Mouse (Mus musculus): Measurements from ENCODE around the gene Mmp14. TPM values are rescaled to one million over a fixed set of nuclear protein-coding genes. Genes with fewer than 3 reads are reported as not detected.

The Mmp14 gene
- total RNA-seq, 1 experiment: 29.8 TPM

DNA sequence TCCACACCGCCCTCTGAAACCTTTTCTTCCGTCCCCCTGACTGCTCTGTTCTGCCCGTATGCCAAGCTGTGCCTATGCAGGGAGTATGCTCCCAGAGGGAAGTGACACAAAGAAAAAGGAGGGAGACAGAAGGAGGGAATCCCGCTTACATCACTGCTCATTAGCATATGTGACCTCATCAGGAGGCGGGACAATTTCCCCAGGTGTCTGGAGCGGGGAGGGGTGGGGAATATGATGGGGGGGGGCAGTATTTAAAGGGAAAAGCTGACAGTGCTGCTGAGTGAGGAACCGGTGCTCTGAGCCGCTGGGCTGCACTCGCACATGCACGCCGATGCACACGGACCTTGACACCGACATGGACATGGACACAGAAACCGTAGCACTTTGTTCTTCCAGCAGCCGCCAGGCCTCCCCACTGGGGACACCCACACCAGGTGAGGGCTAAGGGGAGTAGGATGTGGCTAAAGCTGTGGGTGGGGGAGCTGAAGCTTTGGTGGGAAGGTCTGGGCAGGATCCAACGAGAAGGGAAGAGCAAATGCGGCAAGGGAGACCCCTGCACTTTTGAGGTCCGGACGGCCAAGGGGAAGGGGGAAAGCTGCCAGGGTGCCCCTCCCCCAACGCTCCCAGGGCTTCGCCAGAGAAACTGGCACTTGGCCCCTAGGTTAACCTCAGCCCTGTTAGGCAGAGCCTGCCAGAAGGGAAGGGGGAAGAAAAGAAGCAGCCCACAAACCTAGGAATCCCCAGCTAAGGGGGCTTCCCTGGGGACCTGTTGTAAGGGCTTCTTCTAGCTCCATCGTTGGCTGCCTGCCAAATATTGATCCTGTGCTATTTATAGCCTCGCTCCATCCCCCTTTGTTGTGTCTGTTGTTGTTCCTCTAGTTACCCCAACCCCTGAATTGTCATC, 44.8 kb downstream of the Mmp14 start, which contains the start of gene Rem2:
Rem2 (plus strand) TSS at position 160 of the 904 bp plus-strand sequence.
- H3K9ac ChIP-seq (ENCODE audit: insufficient read depth, low read depth, low read length, poor library complexity, severe bottlenecking): peak within 1 kb of the TSS; percentile 57; the same call in 1 of the 2 replicates
- H3K9me3 ChIP-seq (ENCODE audit: control insufficient read depth, insufficient read depth, low read depth, low read length): no peaks in the 10 kb centered on the region
- H3K4me1 ChIP-seq (ENCODE audit: control insufficient read depth in 2 of 2, insufficient read depth in 2 of 2, low read length in 2 of 2, poor library complexity in 1 of 2): peaks cover 0 to 10% of the 10 kb centered on the region in 2 experiments; a peak in 1 of 4 replicates
- H3K27ac ChIP-seq (ENCODE audit: insufficient read depth, low read depth, low read length, poor library complexity, severe bottlenecking): no peak within 1 kb of the TSS
- in situ Hi-C loops (cut with MboI; ENCODE audit: low sequenced_read_pairs in 2 of 2, unreplicated experiment in 2 of 2): loop anchor here (25.0 kb wide), 2 partner anchors 89 to 414 kb away; no protein-coding TSS in a partner anchor
- DNase-seq (ENCODE audit: low read depth, low spot score): no peak
- no peaks in the 10 kb centered on the region for H3K36me3 ChIP-seq (ENCODE audit: control insufficient read depth, insufficient read depth, low read length, poor library complexity, severe bottlenecking)
- H3K4me3 ChIP-seq (ENCODE audit: insufficient read depth in 1 of 2, low read depth in 1 of 2, low read length in 2 of 2, poor library complexity in 1 of 2, severe bottlenecking in 1 of 2): peak within 1 kb of the TSS; percentile 53 to 57; a peak in 3 of 4 replicates
- TF ChIP-seq HCFC1 (IDR thresholded peaks at IDR 0.05; ENCODE audit: borderline replicate concordance, insufficient read depth, low read length) (no peak), ZC3H11A (IDR thresholded peaks at IDR 0.05; ENCODE audit: borderline replicate concordance, low read depth, low read length) (no peak), ZNF384 (IDR thresholded peaks at IDR 0.05; ENCODE audit: low read depth, low read length) (no peak), MAFK (IDR thresholded peaks at IDR 0.05; ENCODE audit: insufficient read depth, low read depth, low read length) (no peak), CHD2 (IDR thresholded peaks at IDR 0.05; ENCODE audit: low read depth, low read length) (no peak)

DNA sequence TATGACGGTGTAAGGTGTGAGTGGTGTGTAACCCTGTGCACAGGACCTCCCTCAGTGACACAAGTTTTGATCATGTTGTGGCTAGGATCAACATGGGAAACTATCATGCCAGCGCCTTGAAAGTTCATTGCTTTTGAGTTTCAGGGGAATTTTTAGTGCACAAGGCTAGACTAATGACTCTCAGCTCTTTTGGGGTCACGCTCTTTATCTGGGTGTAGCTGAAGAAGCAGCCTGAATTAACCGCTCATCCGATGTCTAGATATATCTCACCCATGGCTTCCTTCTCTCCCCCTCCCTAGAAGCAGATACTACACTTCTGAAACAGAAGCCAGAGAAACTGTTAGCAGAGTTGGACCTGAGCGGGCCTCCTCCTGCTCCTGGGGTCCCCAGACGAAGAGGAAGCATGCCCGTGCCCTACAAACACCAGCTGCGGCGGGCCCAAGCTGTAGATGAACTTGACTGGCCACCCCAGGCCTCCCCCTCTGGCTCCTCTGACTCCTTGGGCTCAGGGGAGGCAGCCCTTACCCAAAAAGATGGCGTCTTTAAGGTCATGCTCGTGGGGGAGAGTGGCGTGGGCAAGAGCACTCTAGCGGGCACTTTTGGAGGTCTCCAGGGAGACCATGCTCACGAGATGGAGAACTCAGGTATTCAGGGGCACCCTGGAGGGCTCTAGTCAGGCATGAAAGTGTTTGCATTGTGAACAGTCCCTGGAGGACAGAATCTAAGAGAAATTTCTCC, 45.9 kb downstream of the Mmp14 start:
- DNase-seq (ENCODE audit: low read depth, low spot score): no peak
- no peak overlapping the region for H3K9ac ChIP-seq (ENCODE audit: insufficient read depth, low read depth, low read length, poor library complexity, severe bottlenecking)
- H3K36me3 ChIP-seq (ENCODE audit: control insufficient read depth, insufficient read depth, low read length, poor library complexity, severe bottlenecking): no peaks in the 10 kb centered on the region
- no peaks in the 10 kb centered on the region for H3K9me3 ChIP-seq (ENCODE audit: control insufficient read depth, insufficient read depth, low read depth, low read length)
- no peak overlapping the region for H3K27ac ChIP-seq (ENCODE audit: insufficient read depth, low read depth, low read length, poor library complexity, severe bottlenecking)
- peaks cover 0 to 10% of the 10 kb centered on the region in 2 experiments; a peak in 1 of 4 replicates for H3K4me1 ChIP-seq (ENCODE audit: control insufficient read depth in 2 of 2, insufficient read depth in 2 of 2, low read length in 2 of 2, poor library complexity in 1 of 2)
- TF ChIP-seq ZC3H11A (IDR thresholded peaks at IDR 0.05; ENCODE audit: borderline replicate concordance, low read depth, low read length): no peak
- no peak for TF ChIP-seq HCFC1 (IDR thresholded peaks at IDR 0.05; ENCODE audit: borderline replicate concordance, insufficient read depth, low read length)
- no peak for TF ChIP-seq ZNF384 (IDR thresholded peaks at IDR 0.05; ENCODE audit: low read depth, low read length)
- TF ChIP-seq CHD2 (IDR thresholded peaks at IDR 0.05; ENCODE audit: low read depth, low read length): no peak
- no peak for TF ChIP-seq MAFK (IDR thresholded peaks at IDR 0.05; ENCODE audit: insufficient read depth, low read depth, low read length)
- in situ Hi-C loops (cut with MboI; ENCODE audit: low sequenced_read_pairs in 2 of 2, unreplicated experiment in 2 of 2): loop anchor here (25.0 kb wide), 2 partner anchors 90 to 415 kb away; no protein-coding TSS in a partner anchor
- no peak overlapping the region for H3K4me3 ChIP-seq (ENCODE audit: insufficient read depth in 1 of 2, low read depth in 1 of 2, low read length in 2 of 2, poor library complexity in 1 of 2, severe bottlenecking in 1 of 2)

DNA sequence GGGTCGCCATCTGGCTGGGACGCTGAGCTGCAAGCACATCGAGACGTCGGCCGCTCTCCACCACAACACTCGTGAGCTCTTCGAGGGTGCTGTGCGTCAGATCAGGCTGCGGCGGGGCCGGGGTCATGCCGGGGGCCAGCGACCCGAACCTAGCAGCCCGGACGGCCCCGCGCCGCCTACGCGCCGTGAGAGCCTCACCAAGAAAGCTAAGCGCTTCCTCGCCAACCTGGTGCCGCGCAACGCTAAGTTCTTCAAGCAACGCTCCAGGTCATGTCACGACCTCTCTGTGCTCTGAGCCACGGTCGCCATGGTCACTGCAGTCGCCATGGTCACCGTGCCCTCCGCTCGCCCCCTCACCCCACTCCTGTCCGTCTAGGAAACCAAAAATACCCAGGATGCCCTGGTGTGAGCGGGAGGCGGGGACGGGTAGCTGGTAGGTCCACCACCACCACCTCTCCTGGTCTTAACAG, 48.1 kb downstream of the Mmp14 start:
- H3K4me3 ChIP-seq (ENCODE audit: insufficient read depth in 1 of 2, low read depth in 1 of 2, low read length in 2 of 2, poor library complexity in 1 of 2, severe bottlenecking in 1 of 2): peak overlapping the region; percentile 27 to 53
- H3K27ac ChIP-seq (ENCODE audit: insufficient read depth, low read depth, low read length, poor library complexity, severe bottlenecking): no peak overlapping the region
- peaks cover 0 to 10% of the 10 kb centered on the region in 2 experiments; a peak in 1 of 4 replicates for H3K4me1 ChIP-seq (ENCODE audit: control insufficient read depth in 2 of 2, insufficient read depth in 2 of 2, low read length in 2 of 2, poor library complexity in 1 of 2)
- TF ChIP-seq ZNF384 (IDR thresholded peaks at IDR 0.05; ENCODE audit: low read depth, low read length) (no peak), MAFK (IDR thresholded peaks at IDR 0.05; ENCODE audit: insufficient read depth, low read depth, low read length) (no peak), ZC3H11A (IDR thresholded peaks at IDR 0.05; ENCODE audit: borderline replicate concordance, low read depth, low read length) (no peak), HCFC1 (IDR thresholded peaks at IDR 0.05; ENCODE audit: borderline replicate concordance, insufficient read depth, low read length) (no peak), CHD2 (IDR thresholded peaks at IDR 0.05; ENCODE audit: low read depth, low read length) (no peak)
- in situ Hi-C loops (cut with MboI; ENCODE audit: low sequenced_read_pairs in 2 of 2, unreplicated experiment in 2 of 2): loop anchor here (25.0 kb wide), 2 partner anchors 92 to 417 kb away; no protein-coding TSS in a partner anchor
- H3K9me3 ChIP-seq (ENCODE audit: control insufficient read depth, insufficient read depth, low read depth, low read length): no peaks in the 10 kb centered on the region
- no peak for DNase-seq (ENCODE audit: low read depth, low spot score)
- no peaks in the 10 kb centered on the region for H3K36me3 ChIP-seq (ENCODE audit: control insufficient read depth, insufficient read depth, low read length, poor library complexity, severe bottlenecking)
- peak overlapping the region; percentile 51 for H3K9ac ChIP-seq (ENCODE audit: insufficient read depth, low read depth, low read length, poor library complexity, severe bottlenecking)

DNA sequence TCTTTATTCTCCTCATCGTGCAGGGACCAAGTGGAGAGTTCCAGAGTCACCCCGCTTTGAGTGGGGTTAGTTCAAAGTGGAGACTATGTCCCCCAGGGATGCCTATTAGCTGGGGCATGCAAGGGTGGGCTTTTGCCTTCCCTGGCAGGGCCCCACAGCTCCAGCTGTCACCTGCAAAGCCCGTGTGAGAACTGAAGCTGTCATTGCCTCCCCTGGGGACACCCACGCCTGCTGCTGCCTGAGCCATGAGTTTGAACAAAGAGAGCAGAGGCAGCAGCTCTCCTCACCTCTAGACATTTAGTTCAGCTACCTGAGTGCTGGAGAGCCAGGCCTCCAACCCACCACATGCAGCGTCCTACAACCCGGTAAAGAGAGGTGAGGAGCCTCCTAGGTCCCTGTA, 49.3 kb downstream of the Mmp14 start:
- no peak overlapping the region for H3K27ac ChIP-seq (ENCODE audit: insufficient read depth, low read depth, low read length, poor library complexity, severe bottlenecking)
- H3K9me3 ChIP-seq (ENCODE audit: control insufficient read depth, insufficient read depth, low read depth, low read length): no peaks in the 10 kb centered on the region
- peaks cover 0 to 9% of the 10 kb centered on the region in 2 experiments; a peak in 1 of 4 replicates for H3K4me1 ChIP-seq (ENCODE audit: control insufficient read depth in 2 of 2, insufficient read depth in 2 of 2, low read length in 2 of 2, poor library complexity in 1 of 2)
- no peak overlapping the region for H3K4me3 ChIP-seq (ENCODE audit: insufficient read depth in 1 of 2, low read depth in 1 of 2, low read length in 2 of 2, poor library complexity in 1 of 2, severe bottlenecking in 1 of 2)
- TF ChIP-seq HCFC1 (IDR thresholded peaks at IDR 0.05; ENCODE audit: borderline replicate concordance, insufficient read depth, low read length) (no peak), CHD2 (IDR thresholded peaks at IDR 0.05; ENCODE audit: low read depth, low read length) (no peak), ZNF384 (IDR thresholded peaks at IDR 0.05; ENCODE audit: low read depth, low read length) (no peak), MAFK (IDR thresholded peaks at IDR 0.05; ENCODE audit: insufficient read depth, low read depth, low read length) (no peak), ZC3H11A (IDR thresholded peaks at IDR 0.05; ENCODE audit: borderline replicate concordance, low read depth, low read length) (no peak)
- in situ Hi-C loops (cut with MboI; ENCODE audit: low sequenced_read_pairs in 2 of 2, unreplicated experiment in 2 of 2): loop anchor here (25.0 kb wide), 2 partner anchors 93 to 418 kb away; no protein-coding TSS in a partner anchor
- no peak overlapping the region for H3K9ac ChIP-seq (ENCODE audit: insufficient read depth, low read depth, low read length, poor library complexity, severe bottlenecking)
- no peak for DNase-seq (ENCODE audit: low read depth, low spot score)
- H3K36me3 ChIP-seq (ENCODE audit: control insufficient read depth, insufficient read depth, low read length, poor library complexity, severe bottlenecking): no peaks in the 10 kb centered on the region

Data from ES-E14 (cell line).